Mouse (Mus musculus): ENCODE data around the gene Cxcl3. TPM values are rescaled to one million over a fixed set of nuclear protein-coding genes. Genes with fewer than 3 reads are reported as not detected.

The Cxcl3 gene
- polyA plus RNA-seq (2012) = 1.8 and 3.7 TPM in 2 replicates

GRCm38 (mm10) chr5:90785659-90786588, at the start of gene Cxcl3:
Gene Cxcl3, plus strand, starts transcription at chr5:90786103.

GRCm38 (mm10) chr5:90759077-90760065, 26.5 kb upstream of the Cxcl3 start, which contains the start of gene Cxcl5:
Gene Cxcl5, plus strand, starts transcription at chr5:90759360.

GRCm38 (mm10) chr5:90768218-90768617, 17.7 kb upstream of the Cxcl3 start, which contains the start of gene Ppbp:
Gene Ppbp, plus strand, starts transcription at chr5:90768518.

GRCm38 (mm10) chr5:90771880-90772653, 13.8 kb upstream of the Cxcl3 start, which contains the start of gene Pf4:
Gene Pf4, plus strand, starts transcription at chr5:90772435.

GRCm38 (mm10) chr5:90794195-90794625, 8.3 kb downstream of the Cxcl3 start, which contains the start of gene Cxcl15:
Gene Cxcl15, plus strand, starts transcription at chr5:90794534.

Other genes starting within 250 kb of the Cxcl3 start
- gene 5830473C10Rik, start 225.0 kb upstream of the Cxcl3 start, polyA plus RNA-seq (2012) = not detected in 2 replicates
- 0.09 TPM in 1 of 2 replicates, not detected in the other for gene Rassf6, start 145.4 kb upstream of the Cxcl3 start, polyA plus RNA-seq (2012)
- gene Cxcl5, start 26.7 kb upstream of the Cxcl3 start, polyA plus RNA-seq (2012) = not detected in 2 replicates
- 0.07 and 0.12 TPM in 2 replicates for gene Ppbp, start 17.6 kb upstream of the Cxcl3 start, polyA plus RNA-seq (2012)
- gene Pf4, start 13.7 kb upstream of the Cxcl3 start, polyA plus RNA-seq (2012) = 6.2 and 13.8 TPM in 2 replicates
- not detected in 2 replicates for gene Cxcl15, start 8.4 kb downstream of the Cxcl3 start, polyA plus RNA-seq (2012)
- 0.39 and 1.7 TPM in 2 replicates for gene Cxcl1, start 105.1 kb downstream of the Cxcl3 start, polyA plus RNA-seq (2012)
- gene Cxcl2, start 117.8 kb downstream of the Cxcl3 start, polyA plus RNA-seq (2012) = 175 and 222 TPM in 2 replicates
- 8.3 and 12.7 TPM in 2 replicates for gene Mthfd2l, start 145.0 kb downstream of the Cxcl3 start, polyA plus RNA-seq (2012)
- gene Epgn, start 241.4 kb downstream of the Cxcl3 start, polyA plus RNA-seq (2012) = not detected in 2 replicates